Mouse (Mus musculus): ENCODE data around the gene Nap1l1. TPM values are rescaled to one million over a fixed set of nuclear protein-coding genes. Genes with fewer than 3 reads are reported as not detected.
A peak's percentile ranks its signal among the peaks of the same experiment; 100 is the strongest.

Gene Nap1l1
- polyA plus RNA-seq, 1 experiment = 130 TPM

DNA sequence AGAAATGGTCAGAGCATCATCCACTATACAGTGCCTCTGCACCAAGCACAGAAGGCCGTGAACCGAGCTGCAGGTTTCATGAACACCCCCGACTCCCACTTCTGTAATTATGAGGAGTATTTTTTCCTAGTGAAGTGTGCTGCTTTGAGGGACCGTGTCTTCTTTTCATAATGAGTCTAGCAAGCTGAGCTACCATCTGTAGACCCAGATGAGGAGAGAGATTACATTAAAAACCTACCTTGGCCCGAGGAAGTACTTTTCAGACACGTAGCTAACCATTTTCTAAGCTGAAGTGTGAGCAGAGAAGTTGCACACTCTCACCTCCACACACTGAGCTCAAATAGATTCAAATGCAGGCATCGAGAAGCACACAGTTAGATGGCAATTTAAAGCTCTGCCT is 70.1 kb downstream of the Nap1l1 start:
- H3K27ac ChIP-seq (replicated peaks; ENCODE audit: low read depth, low read length) = peak overlapping the region; percentile 58
- H3K4me3 ChIP-seq (ENCODE audit: insufficient read depth, low read depth, low read length) = no peak overlapping the region
- H3K4me1 ChIP-seq (ENCODE audit: control insufficient read depth, insufficient read depth, insufficient read length, low read length) = peaks cover 19% of the 10 kb centered on the region

DNA sequence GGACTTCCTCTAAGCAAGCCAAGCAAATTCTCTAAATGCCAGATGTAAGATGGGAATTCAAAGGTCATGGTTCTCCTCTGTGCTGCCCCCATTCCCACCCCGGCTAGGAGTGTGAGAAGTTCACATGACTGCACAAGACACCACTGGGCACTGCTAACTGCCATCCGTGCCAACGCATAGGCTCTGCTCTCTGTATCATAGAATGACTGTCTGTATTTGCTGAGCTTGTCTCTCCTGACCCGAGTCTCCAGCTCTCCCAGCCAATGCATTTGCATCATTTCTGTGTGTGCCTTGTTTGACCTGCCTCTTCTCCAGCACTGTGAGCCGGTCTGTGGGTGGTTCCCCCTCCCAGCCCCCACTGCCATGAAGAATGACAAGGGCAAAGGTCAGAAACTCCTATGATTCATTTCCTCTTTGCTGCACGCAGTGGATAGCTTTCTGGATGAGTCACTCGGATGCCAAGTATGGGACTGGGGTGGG is 70.8 kb downstream of the Nap1l1 start:
- Histone ChIP-seq H3K4me1 (ENCODE audit: control insufficient read depth, insufficient read depth, insufficient read length, low read length) (peaks cover 19% of the 10 kb centered on the region), H3K4me3 (ENCODE audit: insufficient read depth, low read depth, low read length) (no peak overlapping the region), H3K27ac (replicated peaks; ENCODE audit: low read depth, low read length) (0 out of 2 replicates have a peak overlapping the region, but pooled peaks have one; percentile 3)

- H3K4me3 ChIP-seq (ENCODE audit: insufficient read depth, low read depth, low read length) = no peak overlapping the region
- no peak overlapping the region for H3K27ac ChIP-seq (replicated peaks; ENCODE audit: low read depth, low read length)
- H3K4me1 ChIP-seq (ENCODE audit: control insufficient read depth, insufficient read depth, insufficient read length, low read length) = peaks cover 18% of the 10 kb centered on the region
Measured at GRCm38 (mm10) chr10:111544311-111544710, 71.3 kb downstream of the Nap1l1 start.

GRCm38 (mm10) chr10:111545648-111546047 is 72.6 kb downstream of the Nap1l1 start:
- H3K27ac ChIP-seq (replicated peaks; ENCODE audit: low read depth, low read length) = no peak overlapping the region

More at GRCm38 (mm10) chr10:111545648-111546047, 72.6 kb downstream of the Nap1l1 start:
- Histone ChIP-seq H3K4me3 (ENCODE audit: insufficient read depth, low read depth, low read length) (no peak overlapping the region), H3K4me1 (ENCODE audit: control insufficient read depth, insufficient read depth, insufficient read length, low read length) (peaks cover 13% of the 10 kb centered on the region; the same call in 1 of the 2 replicates)

Other genes starting within 250 kb of the Nap1l1 start
- gene Bbs10, start 174.5 kb upstream of the Nap1l1 start, polyA plus RNA-seq (2012; ENCODE audit: insufficient read depth, insufficient read length, missing spikeins) = 1.9 and 2.1 TPM in 2 replicates
- 5.5 and 14.5 TPM in 2 replicates for gene Phlda1, start 33.1 kb downstream of the Nap1l1 start, polyA plus RNA-seq (2012; ENCODE audit: insufficient read depth, insufficient read length, missing spikeins)